Mouse (Mus musculus): ENCODE results near the gene Ccdc33.

- TF ChIP-seq CTCF (IDR thresholded peaks at IDR 0.05; ENCODE audit: low read depth, low read length), result no peak
- TF ChIP-seq TAL1 (conservative IDR thresholded peaks at IDR 0.05; ENCODE audit: low read depth, low read length), result no peak
- no peak for TF ChIP-seq GATA1 (IDR thresholded peaks at IDR 0.05; ENCODE audit: borderline replicate concordance, low read length)
- TF ChIP-seq POLR2AphosphoS5 (IDR thresholded peaks at IDR 0.05; ENCODE audit: insufficient replicate concordance, low read depth, low read length), result no peak
- TF ChIP-seq GATA2 (IDR thresholded peaks at IDR 0.05; ENCODE audit: borderline replicate concordance, low read depth, low read length), result no peak
These were observed 105.7 kb downstream of the Ccdc33 start for GRCm38 (mm10) chr9:58012935-58013334.

Data from G1E (cell line).